Mouse (Mus musculus) heart, postnatal 0 days (tissue): ENCODE measurements around the gene Kdm5a.

Source experiments
- CTCF ChIP-seq: IDR thresholded peaks from 2 replicates; pipeline ENCODE4 v1.5.1; 2016; ENCODE audit warnings: antibody characterized with exemption, control low read depth, low read depth
- EP300 ChIP-seq: IDR thresholded peaks from 2 replicates; pipeline ENCODE4 v1.6.1; 2016; ENCODE audit warnings: antibody characterized with exemption, low read depth

GRCm38 (mm10) chr6:120376736-120377135, 12.8 kb downstream of the Kdm5a start:
- TF ChIP-seq CTCF (no peak), EP300 (no peak)
